Mouse (Mus musculus) limb, embryonic 14.5 days (tissue): Measurements from ENCODE around the gene Cstb. TPM values are rescaled to one million over a fixed set of nuclear protein-coding genes. Genes with fewer than 3 reads are reported as not detected.

ENCODE experiments used
- ATAC-seq: fragments of 200-750 bp; cut with Nextera tagmentation; 2 replicates; pipeline ENCODE4 v1.8.0; 2017; ENCODE audit warnings: low read depth, moderate number of reproducible peaks, moderate TSS enrichment; ENCODE audit not compliant: low FRiP score
- DNase-seq: peaks from one replicate; pipeline ENCODE4 v3.0.0-alpha.2; 2015; ENCODE audit warnings: low spot score
- H3K27ac ChIP-seq: fragments of 300-500 bp; sonication (generic); replicated peaks from 2 replicates; pipeline ENCODE4 v1.5.1; 2014; ENCODE audit warnings: low read depth, mild to moderate bottlenecking, low read length, moderate library complexity, mixed read lengths
- H3K27me3 ChIP-seq: fragments of 300-500 bp; sonication (generic); 2 replicates; pipeline ENCODE4 v1.6.1; 2014; ENCODE audit warnings: low read length, mixed read lengths; ENCODE audit not compliant: control insufficient read depth, insufficient read depth
- H3K36me3 ChIP-seq: fragments of 300-500 bp; sonication (generic); 2 replicates; pipeline ENCODE4 v1.6.1; 2014; ENCODE audit warnings: mild to moderate bottlenecking, low read length, moderate library complexity, mixed read lengths; ENCODE audit not compliant: control insufficient read depth, insufficient read depth
- H3K4me1 ChIP-seq: fragments of 300-500 bp; sonication (generic); 2 replicates; pipeline ENCODE4 v1.6.1; 2014; ENCODE audit warnings: antibody characterized with exemption, low read length, mixed read lengths; ENCODE audit not compliant: control insufficient read depth, insufficient read depth
- H3K4me2 ChIP-seq: fragments of 300-500 bp; sonication (generic); replicated peaks from 2 replicates; pipeline ENCODE4 v1.6.1; 2014; ENCODE audit warnings: low read depth, mild to moderate bottlenecking, low read length, moderate library complexity; ENCODE audit not compliant: severe bottlenecking
- H3K4me3 ChIP-seq: fragments of 300-500 bp; sonication (generic); replicated peaks from 2 replicates; pipeline ENCODE4 v1.5.1; 2014; ENCODE audit warnings: low read length
- H3K9ac ChIP-seq: fragments of 300-500 bp; sonication (generic); 2 replicates; pipeline ENCODE4 v1.6.1; 2014; ENCODE audit warnings: mild to moderate bottlenecking, low read depth, low read length, moderate library complexity; ENCODE audit not compliant: severe bottlenecking
- H3K9me3 ChIP-seq: fragments of 300-500 bp; sonication (generic); 2 replicates; pipeline ENCODE4 v1.6.1; 2016; ENCODE audit warnings: low read length; ENCODE audit not compliant: control insufficient read depth
- POLR2A ChIP-seq: fragments of 200-500 bp; IDR thresholded peaks from 2 replicates; pipeline ENCODE4 v1.8.0; 2012; ENCODE audit warnings: inconsistent platforms, mild to moderate bottlenecking, moderate library complexity, borderline replicate concordance; ENCODE audit not compliant: insufficient read depth, insufficient read length; ENCODE audit errors: extremely low read depth
- WGBS: fragments of 180-500 bp; shearing (Covaris S2); extraction: QIAGEN DNeasy Blood & Tissue Kit; methylation state at CpG from one replicate; pipeline ENCODE4 v1.1.7; 2014; 5-methylcytosine and 5-hydroxymethylcytosine counted together
- polyA plus RNA-seq, 2 experiments: library from polyadenylated mRNA; depleted of rRNA in 1 of 2; stranded (reverse) in 1 of 2; unstranded in 1 of 2; fragments of >200 nt; fragmentation: Nextera tagmentation in 1 of 2; extraction: Ambion mirVana in 1 of 2; gene quantifications; 2 replicates each; pipeline versions ENCODE4 v1.2.1 to v1.2.3; 2012 to 2014

The Cstb gene
- polyA plus RNA-seq, 2 experiments = 157 to 338 TPM

- Histone ChIP-seq H3K27me3 (no peaks in the 10 kb centered on the region), H3K9me3 (no peaks in the 10 kb centered on the region), H3K27ac (0 out of 2 replicates have a peak within 1 kb of the TSS, but pooled peaks have one; percentile 38), H3K36me3 (no peaks in the 10 kb centered on the region), H3K4me3 (peak within 1 kb of the TSS; percentile 72), H3K9ac (peak within 1 kb of the TSS; percentile 71), H3K4me1 (peaks cover 14% of the 10 kb centered on the region), H3K4me2 (peak within 1 kb of the TSS; percentile 99)
- peak; percentile 96 for ATAC-seq
- WGBS = under 1% methylated on average over 32 of the region's 35 CpGs
- peak; percentile 54; the same call in 1 of the 2 replicates for TF ChIP-seq POLR2A
- peak; percentile 87 for DNase-seq
Observed at GRCm38 (mm10) chr10:78464792-78465207, 39.3 kb downstream of the Cstb start, which contains the start of gene Pdxk. Gene Pdxk, minus strand, starts transcription at chr10:78464975.

GRCm38 (mm10) chr10:78465472-78465871, 40.0 kb downstream of the Cstb start:
- ATAC-seq = no peak
- DNase-seq = no peak
- no peak overlapping the region for H3K27ac ChIP-seq
- H3K4me1 ChIP-seq = peaks cover 10% of the 10 kb centered on the region
- peak overlapping the region; percentile 99 for H3K4me2 ChIP-seq
- no peaks in the 10 kb centered on the region for H3K9me3 ChIP-seq
- 87% methylated on average over 3 of the region's 3 CpGs for WGBS
- H3K36me3 ChIP-seq = no peaks in the 10 kb centered on the region
- H3K9ac ChIP-seq = 0 out of 2 replicates have a peak overlapping the region, but pooled peaks have one; percentile 31
- TF ChIP-seq POLR2A = no peak
- H3K27me3 ChIP-seq = no peaks in the 10 kb centered on the region
- peak overlapping the region; percentile 72; the same call in 1 of the 2 replicates for H3K4me3 ChIP-seq

DNA sequence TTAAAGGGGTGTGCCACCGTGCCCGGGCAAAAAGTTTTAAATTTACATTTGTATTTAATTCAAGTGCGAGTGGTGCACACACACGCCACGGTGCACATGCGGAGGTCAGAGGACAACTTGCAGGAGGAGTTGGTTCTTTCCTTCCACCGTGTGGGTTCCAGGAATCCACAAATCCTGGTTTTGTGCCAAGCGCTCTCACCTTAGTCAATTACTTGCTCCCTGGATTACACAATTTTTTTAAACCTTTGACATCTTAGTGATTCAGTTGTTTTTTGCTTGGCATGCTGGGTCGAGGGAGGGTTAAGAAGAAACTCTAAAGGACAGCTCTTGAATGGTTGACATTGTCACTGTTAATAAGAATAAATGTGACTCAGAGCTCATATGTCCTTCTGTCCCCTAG, 41.2 kb downstream of the Cstb start:
- no peak overlapping the region for H3K27ac ChIP-seq
- no peaks in the 10 kb centered on the region for H3K36me3 ChIP-seq
- H3K27me3 ChIP-seq = no peaks in the 10 kb centered on the region
- no peak overlapping the region for H3K9ac ChIP-seq
- no peak for ATAC-seq
- H3K4me2 ChIP-seq = no peak overlapping the region
- H3K4me1 ChIP-seq = peaks cover 8% of the 10 kb centered on the region
- TF ChIP-seq POLR2A = no peak
- no peaks in the 10 kb centered on the region for H3K9me3 ChIP-seq
- 86% methylated on average over 9 of the region's 9 CpGs for WGBS
- DNase-seq = no peak
- H3K4me3 ChIP-seq = no peak overlapping the region

DNA sequence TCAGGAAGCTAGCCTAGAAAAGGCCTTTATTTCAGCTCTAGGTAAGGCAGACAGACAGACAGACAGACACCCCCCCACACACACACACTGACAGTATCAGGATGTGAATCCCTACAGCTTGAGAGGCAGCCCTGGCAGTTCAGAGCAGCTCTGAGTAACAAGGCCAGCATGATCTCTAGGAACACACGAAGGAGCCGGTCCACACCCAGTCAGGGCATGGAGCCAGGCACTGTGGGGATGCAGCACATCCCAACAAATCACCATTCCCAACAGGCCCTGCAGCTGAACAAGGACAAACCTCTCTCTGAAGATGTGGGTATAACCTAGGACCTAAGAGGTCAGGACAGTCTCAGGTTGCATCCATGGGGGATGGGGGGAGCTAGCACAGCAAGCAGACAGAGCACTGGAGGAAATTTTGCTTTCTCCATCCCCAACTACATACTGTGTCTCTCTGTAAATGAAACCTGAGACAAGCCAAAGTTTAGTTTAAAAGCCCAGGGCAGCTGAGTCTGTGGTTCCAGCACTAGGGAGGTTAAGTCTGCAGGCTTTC, 42.4 kb downstream of the Cstb start:
- H3K27me3 ChIP-seq = no peaks in the 10 kb centered on the region
- TF ChIP-seq POLR2A = no peak
- no peak for ATAC-seq
- H3K4me1 ChIP-seq = peaks cover 8% of the 10 kb centered on the region
- WGBS = 17% methylated on average over 2 of the region's 2 CpGs
- H3K4me3 ChIP-seq = no peak overlapping the region
- no peak overlapping the region for H3K27ac ChIP-seq
- no peak overlapping the region for H3K9ac ChIP-seq
- no peak for DNase-seq
- no peaks in the 10 kb centered on the region for H3K9me3 ChIP-seq
- no peak overlapping the region for H3K4me2 ChIP-seq
- H3K36me3 ChIP-seq = no peaks in the 10 kb centered on the region

- H3K4me1 ChIP-seq = 0 out of 2 replicates have a peak, but pooled peaks cover 2% of the 10 kb centered on the region
- no peaks in the 10 kb centered on the region for H3K36me3 ChIP-seq
- no peak for TF ChIP-seq POLR2A
- 54% methylated on average over 15 of the region's 15 CpGs for WGBS
- no peak overlapping the region for H3K4me3 ChIP-seq
- no peak for ATAC-seq
- H3K9ac ChIP-seq = no peak overlapping the region
- H3K27ac ChIP-seq = 0 out of 2 replicates have a peak overlapping the region, but pooled peaks have one; percentile 13
- H3K4me2 ChIP-seq = peak overlapping the region; percentile 5; the same call in 1 of the 2 replicates
- no peaks in the 10 kb centered on the region for H3K27me3 ChIP-seq
- DNase-seq = no peak
- no peaks in the 10 kb centered on the region for H3K9me3 ChIP-seq
Observed at GRCm38 (mm10) chr10:78470582-78471313, 45.3 kb downstream of the Cstb start.
